Mouse (Mus musculus) heart, adult 2 months (tissue): ENCODE measurements at regions not wholly inside any gene's neighbourhood (a gene's known extent, or its start where the extent isn't known, plus 50 kb on each side); places are given as distances from the start of the nearest gene placed in this dataset.

ENCODE experiments used
- CTCF ChIP-seq: fragments of 200-600 bp; IDR thresholded peaks from 2 replicates; pipeline ENCODE4 v1.8.1; 2022; ENCODE audit warnings: antibody characterized with exemption, mild to moderate bottlenecking, moderate library complexity
- EP300 ChIP-seq: fragments of 200-500 bp; IDR thresholded peaks from 2 replicates; pipeline ENCODE4 v1.6.1; 2011; ENCODE audit warnings: low read depth, low read length, control low read depth; ENCODE audit not compliant: insufficient read depth

DNA sequence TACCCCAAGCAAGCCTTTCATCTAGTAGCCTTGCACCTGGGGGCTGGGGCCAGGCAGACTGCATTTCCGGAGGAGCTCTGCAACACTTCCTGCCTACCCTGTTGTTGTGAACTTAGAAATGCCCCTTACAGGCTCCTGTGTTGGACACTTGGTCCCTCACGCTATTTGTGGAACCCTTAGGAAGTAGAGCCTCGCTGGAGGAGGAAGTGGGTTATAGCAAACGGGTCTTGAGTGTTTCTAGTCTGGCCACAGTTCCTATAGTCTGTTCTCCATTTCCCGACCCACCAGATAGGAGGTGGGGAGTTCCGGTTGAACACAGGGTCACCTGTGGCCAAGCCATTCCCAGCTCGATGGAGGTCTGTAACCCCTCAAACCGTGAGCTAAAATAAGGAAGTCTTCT is 272.7 kb downstream of the Diras2 start:
- TF ChIP-seq CTCF: no peak
- no peak for TF ChIP-seq EP300
